Mouse (Mus musculus): ENCODE results near the gene Btbd35f8. TPM values are rescaled to one million over a fixed set of nuclear protein-coding genes. Genes with fewer than 3 reads are reported as not detected.
"Not testable (repeated sequence)": the region's sequence is repeated elsewhere in the genome, so short reads cannot be mapped to it uniquely, and the experiment has no call there.

The Btbd35f8 gene
- not detected in 2 replicates for polyA plus RNA-seq (2014; fragmentation: Nextera tagmentation; extraction: Ambion mirVana)

GRCm38 (mm10) chrX:34450224-34450623 lies at the start of gene Btbd35f8:
Gene Btbd35f8 (plus strand): TSS chrX:34450524.
- not testable (repeated sequence) for H3K4me1 ChIP-seq (ENCODE audit: control insufficient read depth, insufficient read depth, low read length); H3K27ac ChIP-seq (ENCODE audit: low read depth, low read length); ATAC-seq (ENCODE audit: insufficient read depth, low FRiP score, low TSS enrichment); H3K9me3 ChIP-seq (ENCODE audit: control insufficient read depth, low read length); H3K9ac ChIP-seq (ENCODE audit: low read length); H3K4me3 ChIP-seq (ENCODE audit: low read depth, low read length); DNase-seq (ENCODE audit: low spot score); H3K4me2 ChIP-seq (ENCODE audit: low read depth); H3K27me3 ChIP-seq (ENCODE audit: control insufficient read depth, insufficient read depth, low read length); H3K36me3 ChIP-seq (ENCODE audit: control insufficient read depth, insufficient read depth, low read length)
- WGBS, result no CpG with 5 or more reads among the region's 3 CpGs

Other genes starting within 250 kb of the Btbd35f8 start
- gene Spin2g, start 211.8 kb upstream of the Btbd35f8 start, polyA plus RNA-seq (2014; fragmentation: Nextera tagmentation; extraction: Ambion mirVana), result not detected in 2 replicates

All from neural tube, embryonic 11.5 days (tissue).